Mouse (Mus musculus): ENCODE data around the gene Cabp2. TPM values are rescaled to one million over a fixed set of nuclear protein-coding genes. Genes with fewer than 3 reads are reported as not detected.

Gene Cabp2
- polyA plus RNA-seq, 1 experiment from 2014 or later: not detected

GRCm38 (mm10) chr19:4094774-4095303 lies 13.5 kb downstream of the Cabp2 start:
- 86% methylated on average over 5 of the region's 5 CpGs for WGBS
- Histone ChIP-seq H3K4me3 (ENCODE audit: low read depth, low read length) (no peak overlapping the region), H3K9me3 (ENCODE audit: control insufficient read depth, low read length) (no peaks in the 10 kb centered on the region), H3K36me3 (ENCODE audit: control insufficient read depth, insufficient read depth, low read length) (no peaks in the 10 kb centered on the region), H3K27me3 (ENCODE audit: control insufficient read depth, insufficient read depth, low read length) (no peaks in the 10 kb centered on the region), H3K9ac (replicated peaks; ENCODE audit: low read depth, low read length) (no peak overlapping the region), H3K4me2 (ENCODE audit: low read depth, low read length) (no peak overlapping the region), H3K4me1 (ENCODE audit: control insufficient read depth, insufficient read depth, low read length) (peaks cover 20% of the 10 kb centered on the region; the same call in 1 of the 2 replicates), H3K27ac (ENCODE audit: low read depth, low read length) (no peak overlapping the region)
- no peak for ATAC-seq (ENCODE audit: low read depth)

GRCm38 (mm10) chr19:4095802-4096201 lies 14.4 kb downstream of the Cabp2 start:
- ATAC-seq (ENCODE audit: low read depth): no peak
- WGBS: 65% methylated on average over 3 of the region's 3 CpGs

GRCm38 (mm10) chr19:4096642-4097440 lies 15.5 kb downstream of the Cabp2 start, which contains the start of gene Cdk2ap2:
Gene Cdk2ap2, plus strand, starts transcription at chr19:4097182.
- ATAC-seq (ENCODE audit: low read depth): peak; percentile 94
- H3K27me3 ChIP-seq (ENCODE audit: control insufficient read depth, insufficient read depth, low read length): no peaks in the 10 kb centered on the region
- peak within 1 kb of the TSS; percentile 83 for H3K4me2 ChIP-seq (ENCODE audit: low read depth, low read length)
- H3K27ac ChIP-seq (ENCODE audit: low read depth, low read length): peak within 1 kb of the TSS; percentile 85
- H3K4me1 ChIP-seq (ENCODE audit: control insufficient read depth, insufficient read depth, low read length): peaks cover 34% of the 10 kb centered on the region
- H3K36me3 ChIP-seq (ENCODE audit: control insufficient read depth, insufficient read depth, low read length): no peaks in the 10 kb centered on the region
- WGBS: under 1% methylated on average over 65 of the region's 65 CpGs
- peak within 1 kb of the TSS; percentile 57 for H3K9ac ChIP-seq (replicated peaks; ENCODE audit: low read depth, low read length)
- no peaks in the 10 kb centered on the region for H3K9me3 ChIP-seq (ENCODE audit: control insufficient read depth, low read length)
- peak within 1 kb of the TSS; percentile 58 for H3K4me3 ChIP-seq (ENCODE audit: low read depth, low read length)

More at GRCm38 (mm10) chr19:4095802-4096201, 14.4 kb downstream of the Cabp2 start:
- no peak overlapping the region; the same call in 1 of the 2 replicates for H3K4me3 ChIP-seq (ENCODE audit: low read depth, low read length)
- peak overlapping the region; percentile 83 for H3K4me2 ChIP-seq (ENCODE audit: low read depth, low read length)
- H3K4me1 ChIP-seq (ENCODE audit: control insufficient read depth, insufficient read depth, low read length): peaks cover 25% of the 10 kb centered on the region
- no peaks in the 10 kb centered on the region for H3K27me3 ChIP-seq (ENCODE audit: control insufficient read depth, insufficient read depth, low read length)
- no peak overlapping the region for H3K9ac ChIP-seq (replicated peaks; ENCODE audit: low read depth, low read length)
- no peaks in the 10 kb centered on the region for H3K36me3 ChIP-seq (ENCODE audit: control insufficient read depth, insufficient read depth, low read length)
- no peaks in the 10 kb centered on the region for H3K9me3 ChIP-seq (ENCODE audit: control insufficient read depth, low read length)
- H3K27ac ChIP-seq (ENCODE audit: low read depth, low read length): peak overlapping the region; percentile 85

DNA sequence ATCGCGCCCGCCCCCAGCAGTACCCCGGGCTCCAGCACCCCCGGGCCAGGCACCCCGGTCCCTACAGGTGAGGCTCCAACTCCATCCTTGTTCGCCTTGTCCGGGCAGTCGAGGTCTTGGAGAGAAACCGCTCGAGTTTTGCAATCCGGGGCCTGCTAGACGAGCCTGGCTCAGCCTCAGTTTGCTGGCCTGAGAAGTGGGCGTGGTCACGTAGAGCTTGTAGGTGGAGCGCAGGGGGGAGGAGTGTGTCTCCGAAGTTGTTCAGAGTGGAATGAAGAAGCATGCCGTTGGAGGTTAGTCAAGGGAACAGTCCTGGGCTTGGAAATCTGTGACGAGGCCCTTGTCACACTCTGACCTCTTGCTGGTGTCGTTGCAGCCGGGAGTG lies 16.1 kb downstream of the Cabp2 start:
- H3K9ac ChIP-seq (replicated peaks; ENCODE audit: low read depth, low read length): peak overlapping the region; percentile 25
- peak overlapping the region; percentile 83 for H3K4me2 ChIP-seq (ENCODE audit: low read depth, low read length)
- H3K36me3 ChIP-seq (ENCODE audit: control insufficient read depth, insufficient read depth, low read length): no peaks in the 10 kb centered on the region
- H3K4me1 ChIP-seq (ENCODE audit: control insufficient read depth, insufficient read depth, low read length): peaks cover 36% of the 10 kb centered on the region
- no peaks in the 10 kb centered on the region for H3K27me3 ChIP-seq (ENCODE audit: control insufficient read depth, insufficient read depth, low read length)
- peak overlapping the region; percentile 58 for H3K4me3 ChIP-seq (ENCODE audit: low read depth, low read length)
- H3K9me3 ChIP-seq (ENCODE audit: control insufficient read depth, low read length): no peaks in the 10 kb centered on the region
- H3K27ac ChIP-seq (ENCODE audit: low read depth, low read length): peak overlapping the region; percentile 53; the same call in 1 of the 2 replicates
- ATAC-seq (ENCODE audit: low read depth): no peak; the same call in 1 of the 2 replicates
- 2% methylated on average over 21 of the region's 21 CpGs for WGBS

GRCm38 (mm10) chr19:4098426-4098825 lies 17.0 kb downstream of the Cabp2 start:
- Histone ChIP-seq H3K9me3 (ENCODE audit: control insufficient read depth, low read length) (no peaks in the 10 kb centered on the region), H3K27me3 (ENCODE audit: control insufficient read depth, insufficient read depth, low read length) (no peaks in the 10 kb centered on the region), H3K36me3 (ENCODE audit: control insufficient read depth, insufficient read depth, low read length) (no peaks in the 10 kb centered on the region), H3K4me3 (ENCODE audit: low read depth, low read length) (no peak overlapping the region), H3K9ac (replicated peaks; ENCODE audit: low read depth, low read length) (no peak overlapping the region), H3K27ac (ENCODE audit: low read depth, low read length) (no peak overlapping the region), H3K4me2 (ENCODE audit: low read depth, low read length) (peak overlapping the region; percentile 83; the same call in 1 of the 2 replicates), H3K4me1 (ENCODE audit: control insufficient read depth, insufficient read depth, low read length) (peaks cover 36% of the 10 kb centered on the region)
- ATAC-seq (ENCODE audit: low read depth): no peak
- WGBS: 92% methylated on average over 13 of the region's 13 CpGs

DNA sequence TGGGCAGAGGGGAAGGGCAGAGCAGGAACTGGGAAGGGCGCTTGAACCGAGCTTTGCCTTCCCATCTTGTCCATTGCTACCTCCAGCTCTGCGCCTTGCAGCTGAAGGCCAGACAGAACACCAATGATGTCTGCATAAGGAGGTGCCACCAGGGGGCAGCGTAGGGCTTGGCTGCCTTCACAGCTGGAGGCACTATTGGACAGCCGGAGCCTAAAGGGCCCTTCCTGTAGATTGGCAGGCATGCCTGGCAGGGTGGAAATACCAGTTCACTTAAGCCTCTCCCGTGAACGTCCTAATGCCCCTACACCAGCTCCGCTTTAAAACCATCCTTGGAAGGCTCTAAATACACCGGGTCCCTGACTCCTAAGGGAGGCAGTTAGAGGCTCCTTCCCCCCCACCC lies 17.7 kb downstream of the Cabp2 start:
- Histone ChIP-seq H3K9me3 (ENCODE audit: control insufficient read depth, low read length) (no peaks in the 10 kb centered on the region), H3K9ac (replicated peaks; ENCODE audit: low read depth, low read length) (no peak overlapping the region), H3K4me1 (ENCODE audit: control insufficient read depth, insufficient read depth, low read length) (peaks cover 36% of the 10 kb centered on the region), H3K27me3 (ENCODE audit: control insufficient read depth, insufficient read depth, low read length) (no peaks in the 10 kb centered on the region), H3K4me2 (ENCODE audit: low read depth, low read length) (peak overlapping the region; percentile 14; the same call in 1 of the 2 replicates), H3K27ac (ENCODE audit: low read depth, low read length) (no peak overlapping the region), H3K36me3 (ENCODE audit: control insufficient read depth, insufficient read depth, low read length) (no peaks in the 10 kb centered on the region), H3K4me3 (ENCODE audit: low read depth, low read length) (no peak overlapping the region)
- 14% methylated on average over 9 of the region's 9 CpGs for WGBS
- ATAC-seq (ENCODE audit: low read depth): no peak

DNA sequence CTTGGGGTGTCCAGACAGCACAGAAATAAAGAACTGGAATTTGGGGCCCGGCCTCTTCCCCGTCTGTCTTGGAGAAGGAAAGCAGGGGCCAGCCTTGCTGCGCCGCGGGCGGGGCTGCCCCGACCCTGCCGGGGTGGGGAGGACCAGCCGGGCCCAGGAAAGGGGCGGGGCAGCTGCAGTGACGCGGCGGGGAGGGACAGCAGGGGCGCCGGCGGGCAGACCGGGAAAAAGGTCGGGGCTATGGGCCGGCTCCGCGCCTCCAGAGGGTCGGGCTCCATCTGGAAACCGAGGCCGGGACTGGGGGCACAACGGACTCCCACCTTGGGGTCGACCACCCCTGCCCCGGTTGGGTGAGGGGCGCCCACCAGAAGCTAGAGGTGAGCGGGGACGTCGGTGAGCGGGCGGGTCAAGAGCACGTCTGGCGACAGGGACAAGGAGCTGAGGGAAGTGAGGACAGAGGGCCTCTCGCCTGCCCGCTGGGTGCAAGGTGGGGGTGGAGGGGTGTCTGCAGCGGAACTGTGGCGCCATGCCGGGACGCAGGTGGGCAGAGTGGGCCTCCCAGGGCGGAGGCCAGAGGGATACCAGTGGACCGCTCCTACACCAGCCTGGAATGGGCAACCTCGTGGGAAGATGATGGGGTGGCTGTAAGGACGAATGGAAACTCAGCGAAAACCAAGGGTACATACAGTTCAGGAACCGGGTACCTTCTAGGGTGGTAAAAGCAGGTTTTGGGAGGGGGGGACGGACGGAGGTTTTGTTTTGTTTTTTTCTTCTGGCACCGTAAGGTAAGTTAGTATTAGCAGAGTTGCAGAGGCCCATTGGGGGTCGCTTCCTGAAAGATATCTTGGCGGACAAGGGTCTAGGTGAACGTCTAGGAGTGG lies 18.7 kb downstream of the Cabp2 start, which contains the start of gene Pitpnm1:
Gene Pitpnm1, plus strand, starts transcription at position 162 of the 881 bp plus-strand sequence.
- peak within 1 kb of the TSS; percentile 68 for H3K9ac ChIP-seq (replicated peaks; ENCODE audit: low read depth, low read length)
- no peaks in the 10 kb centered on the region for H3K9me3 ChIP-seq (ENCODE audit: control insufficient read depth, low read length)
- 2% methylated on average over 50 of the region's 53 CpGs for WGBS
- peak within 1 kb of the TSS; percentile 57 for H3K4me3 ChIP-seq (ENCODE audit: low read depth, low read length)
- peak within 1 kb of the TSS; percentile 64; the same call in 1 of the 2 replicates for H3K27ac ChIP-seq (ENCODE audit: low read depth, low read length)
- no peak for ATAC-seq (ENCODE audit: low read depth)
- H3K27me3 ChIP-seq (ENCODE audit: control insufficient read depth, insufficient read depth, low read length): no peaks in the 10 kb centered on the region
- peaks cover 36% of the 10 kb centered on the region for H3K4me1 ChIP-seq (ENCODE audit: control insufficient read depth, insufficient read depth, low read length)
- no peaks in the 10 kb centered on the region for H3K36me3 ChIP-seq (ENCODE audit: control insufficient read depth, insufficient read depth, low read length)
- H3K4me2 ChIP-seq (ENCODE audit: low read depth, low read length): peak within 1 kb of the TSS; percentile 85

- Histone ChIP-seq H3K27ac (ENCODE audit: low read depth, low read length) (peak overlapping the region; percentile 64; the same call in 1 of the 2 replicates), H3K27me3 (ENCODE audit: control insufficient read depth, insufficient read depth, low read length) (no peaks in the 10 kb centered on the region), H3K9me3 (ENCODE audit: control insufficient read depth, low read length) (no peaks in the 10 kb centered on the region), H3K36me3 (ENCODE audit: control insufficient read depth, insufficient read depth, low read length) (no peaks in the 10 kb centered on the region), H3K9ac (replicated peaks; ENCODE audit: low read depth, low read length) (peak overlapping the region; percentile 68), H3K4me2 (ENCODE audit: low read depth, low read length) (peak overlapping the region; percentile 85), H3K4me3 (ENCODE audit: low read depth, low read length) (peak overlapping the region; percentile 57), H3K4me1 (ENCODE audit: control insufficient read depth, insufficient read depth, low read length) (peaks cover 36% of the 10 kb centered on the region)
- under 1% methylated on average over 52 of the region's 52 CpGs for WGBS
- 0 out of 2 replicates have a peak, but pooled peaks have one; percentile 13 for ATAC-seq (ENCODE audit: low read depth)
These were observed 19.4 kb downstream of the Cabp2 start for GRCm38 (mm10) chr19:4100718-4101261.
